Mouse (Mus musculus) kidney, postnatal 0 days (tissue): ENCODE results near the gene AI413582. TPM values are rescaled to one million over a fixed set of nuclear protein-coding genes. Genes with fewer than 3 reads are reported as not detected.
A peak's percentile ranks its signal among the peaks of the same experiment; 100 is the strongest.

ENCODE experiments used
- ATAC-seq: fragments of 200-750 bp; cut with Nextera tagmentation; replicated peaks from 2 replicates; pipeline ENCODE4 v1.8.0; 2017; ENCODE audit warnings: low read depth, moderate number of reproducible peaks, moderate TSS enrichment, moderate library complexity; ENCODE audit not compliant: low FRiP score
- DNase-seq: peaks from one replicate; pipeline ENCODE4 v3.0.0-alpha.2; 2016; ENCODE audit warnings: low spot score
- H3K27ac ChIP-seq: fragments of 300-500 bp; sonication (generic); 2 replicates; pipeline ENCODE4 v1.5.1; 2014; ENCODE audit warnings: mild to moderate bottlenecking
- H3K27me3 ChIP-seq: fragments of 300-500 bp; sonication (generic); 2 replicates; pipeline ENCODE4 v1.6.1; 2014; ENCODE audit warnings: low read length, mixed read lengths; ENCODE audit not compliant: insufficient read depth
- H3K36me3 ChIP-seq: fragments of 300-500 bp; sonication (generic); 2 replicates; pipeline ENCODE4 v1.6.1; 2014; ENCODE audit warnings: low read length, mixed read lengths; ENCODE audit not compliant: insufficient read depth
- H3K4me1 ChIP-seq: fragments of 300-500 bp; sonication (generic); replicated peaks from 2 replicates; pipeline ENCODE4 v1.6.1; 2014; ENCODE audit warnings: antibody characterized with exemption, low read length, mixed read lengths; ENCODE audit not compliant: insufficient read depth
- H3K4me2 ChIP-seq: fragments of 300-500 bp; sonication (generic); 2 replicates; pipeline ENCODE4 v1.6.1; 2014; ENCODE audit warnings: mild to moderate bottlenecking, low read length, moderate library complexity, mixed read lengths
- H3K4me3 ChIP-seq: fragments of 300-500 bp; sonication (generic); replicated peaks from 2 replicates; pipeline ENCODE4 v1.5.1; 2014; ENCODE audit warnings: low read depth, low read length
- H3K9ac ChIP-seq: fragments of 300-500 bp; sonication (generic); 2 replicates; pipeline ENCODE4 v1.6.1; 2014; ENCODE audit warnings: low read depth, low read length
- H3K9me3 ChIP-seq: fragments of 300-500 bp; sonication (generic); replicated peaks from 2 replicates; pipeline ENCODE4 v1.6.1; 2016; ENCODE audit warnings: low read length, inconsistent platforms, mixed read lengths
- CTCF ChIP-seq: IDR thresholded peaks from 2 replicates; pipeline ENCODE4 v1.5.1; 2016; ENCODE audit warnings: antibody characterized with exemption, low read depth, mild to moderate bottlenecking, moderate library complexity
- WGBS: fragments of 180-500 bp; shearing (Covaris S2); extraction: QIAGEN DNeasy Blood & Tissue Kit; methylation state at CpG from one replicate; pipeline ENCODE4 v1.1.7; 2014; 5-methylcytosine and 5-hydroxymethylcytosine counted together
- polyA plus RNA-seq: library from polyadenylated mRNA; unstranded; fragments of >200 nt; fragmentation: Nextera tagmentation; extraction: Ambion mirVana; gene quantifications from 2 replicates; pipeline ENCODE4 v1.2.1, GENCODE M21; 2015

The AI413582 gene
- polyA plus RNA-seq, 1 experiment from 2014 or later: 34.5 TPM

DNA sequence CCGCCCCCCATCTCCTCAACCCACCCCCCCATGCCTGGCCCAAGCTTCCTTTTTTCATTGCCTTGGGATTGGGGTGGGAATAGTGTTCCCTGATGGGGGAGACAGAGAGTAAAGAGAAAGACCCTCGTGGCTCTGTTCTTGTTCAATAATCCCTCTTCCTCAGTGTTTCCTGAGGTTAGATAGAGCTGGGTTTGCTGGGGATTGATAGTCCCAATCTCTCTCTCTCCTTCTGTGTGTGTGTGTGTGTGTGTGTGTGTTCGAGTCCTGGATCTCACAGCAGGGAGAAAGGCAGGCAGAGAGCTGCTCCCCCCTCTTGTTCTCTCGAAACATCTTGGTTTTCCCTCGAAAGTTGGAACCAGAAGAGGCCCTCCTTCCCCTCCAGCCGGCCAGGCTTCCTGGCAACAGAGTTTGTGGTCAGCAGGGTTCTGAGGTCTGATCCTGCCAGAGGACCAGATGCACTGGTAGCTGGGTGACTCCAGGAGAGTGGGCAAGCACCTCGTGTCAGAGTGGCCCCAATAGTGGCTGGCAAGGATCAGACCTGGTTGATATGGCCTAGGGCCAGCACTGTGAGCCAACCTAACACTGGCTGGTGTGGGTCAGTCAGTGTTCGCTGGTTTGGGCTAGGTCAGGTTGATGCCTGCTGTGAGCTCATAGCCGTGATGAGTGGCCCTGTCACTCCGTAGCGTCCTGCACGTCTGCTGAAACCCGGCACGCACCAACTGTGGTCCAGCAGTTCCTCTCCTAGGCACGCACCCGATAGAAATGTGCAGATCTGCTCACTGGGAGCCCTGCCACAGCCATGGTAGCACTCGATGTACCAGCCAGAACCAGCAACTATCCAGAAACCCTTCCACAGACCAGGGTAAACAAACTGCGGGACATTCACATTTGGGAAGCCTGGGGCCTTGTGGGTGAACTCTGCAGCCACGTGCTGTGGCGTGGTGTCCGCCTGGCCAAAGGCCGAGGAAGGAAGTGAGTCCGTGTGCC is 13.0 kb downstream of the AI413582 start:
- Histone ChIP-seq H3K4me3 (no peak overlapping the region), H3K27me3 (no peaks in the 10 kb centered on the region), H3K4me1 (peaks cover 16% of the 10 kb centered on the region), H3K9me3 (no peaks in the 10 kb centered on the region), H3K36me3 (no peaks in the 10 kb centered on the region), H3K27ac (no peak overlapping the region), H3K4me2 (no peak overlapping the region), H3K9ac (no peak overlapping the region)
- TF ChIP-seq CTCF: no peak
- ATAC-seq (no peak), DNase-seq (no peak)
- 76% methylated on average over 23 of the region's 23 CpGs for WGBS

DNA sequence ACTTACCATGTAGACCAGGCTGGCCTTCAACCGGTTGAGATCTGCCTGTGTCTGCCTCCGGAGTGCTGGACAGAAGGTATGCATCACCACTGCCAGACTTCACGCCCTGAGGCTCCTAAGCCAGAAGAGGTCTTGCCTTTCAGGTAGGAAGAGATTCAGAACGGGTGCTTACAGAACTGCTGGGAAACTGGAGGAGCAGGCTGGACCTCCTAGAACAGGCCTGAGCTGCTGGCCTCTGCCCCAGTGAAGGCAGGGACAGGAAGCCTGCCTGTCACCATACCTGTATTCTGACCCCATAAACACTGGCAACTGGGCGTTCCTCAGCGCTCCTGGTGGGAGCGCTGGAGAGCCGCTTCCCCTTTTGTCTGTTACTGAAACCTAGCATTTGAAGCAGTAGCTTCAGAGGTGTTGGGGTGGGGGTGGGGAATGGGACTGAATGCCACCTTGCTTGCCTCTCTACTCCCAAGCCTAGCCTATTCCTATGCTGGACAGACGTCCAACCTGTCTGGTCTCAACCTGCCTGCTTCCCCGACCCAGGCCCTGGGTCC is 14.1 kb downstream of the AI413582 start:
- Histone ChIP-seq H3K9me3 (no peaks in the 10 kb centered on the region), H3K4me3 (no peak overlapping the region), H3K4me1 (peaks cover 16% of the 10 kb centered on the region; the same call in 1 of the 2 replicates), H3K9ac (no peak overlapping the region), H3K36me3 (no peaks in the 10 kb centered on the region), H3K27me3 (no peaks in the 10 kb centered on the region), H3K27ac (no peak overlapping the region), H3K4me2 (no peak overlapping the region)
- DNase-seq (no peak), ATAC-seq (no peak)
- WGBS: 66% methylated on average over 10 of the region's 10 CpGs
- no peak for TF ChIP-seq CTCF

DNA sequence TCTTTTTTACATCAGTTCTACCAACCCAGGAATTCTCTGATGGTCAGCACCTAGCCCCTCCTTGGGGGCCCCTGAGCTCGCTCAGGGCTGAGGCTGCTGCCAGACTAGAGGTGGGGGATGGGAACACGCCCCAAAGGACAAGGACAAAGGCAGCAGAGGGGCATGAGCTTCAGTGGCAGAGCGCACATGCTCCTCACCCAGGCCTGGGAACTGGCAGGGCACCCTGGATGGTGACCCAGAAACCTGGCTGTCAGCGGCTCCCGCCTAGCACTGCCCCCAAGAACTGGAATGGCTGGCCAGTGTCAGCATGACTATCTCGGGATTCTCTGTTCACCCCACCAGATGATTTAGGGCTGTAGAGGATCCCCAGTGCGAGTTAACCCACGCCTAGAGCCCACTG is 16.3 kb downstream of the AI413582 start:
- DNase-seq (no peak), ATAC-seq (no peak)
- no peak for TF ChIP-seq CTCF
- H3K27me3 ChIP-seq: no peaks in the 10 kb centered on the region
- no peak overlapping the region for H3K4me3 ChIP-seq
- no peaks in the 10 kb centered on the region for H3K36me3 ChIP-seq
- H3K4me2 ChIP-seq: no peak overlapping the region
- WGBS: 53% methylated on average over 8 of the region's 8 CpGs
- no peak overlapping the region for H3K9ac ChIP-seq
- H3K27ac ChIP-seq: no peak overlapping the region
- 0 out of 2 replicates have a peak, but pooled peaks cover 5% of the 10 kb centered on the region for H3K4me1 ChIP-seq
- no peaks in the 10 kb centered on the region for H3K9me3 ChIP-seq

DNA sequence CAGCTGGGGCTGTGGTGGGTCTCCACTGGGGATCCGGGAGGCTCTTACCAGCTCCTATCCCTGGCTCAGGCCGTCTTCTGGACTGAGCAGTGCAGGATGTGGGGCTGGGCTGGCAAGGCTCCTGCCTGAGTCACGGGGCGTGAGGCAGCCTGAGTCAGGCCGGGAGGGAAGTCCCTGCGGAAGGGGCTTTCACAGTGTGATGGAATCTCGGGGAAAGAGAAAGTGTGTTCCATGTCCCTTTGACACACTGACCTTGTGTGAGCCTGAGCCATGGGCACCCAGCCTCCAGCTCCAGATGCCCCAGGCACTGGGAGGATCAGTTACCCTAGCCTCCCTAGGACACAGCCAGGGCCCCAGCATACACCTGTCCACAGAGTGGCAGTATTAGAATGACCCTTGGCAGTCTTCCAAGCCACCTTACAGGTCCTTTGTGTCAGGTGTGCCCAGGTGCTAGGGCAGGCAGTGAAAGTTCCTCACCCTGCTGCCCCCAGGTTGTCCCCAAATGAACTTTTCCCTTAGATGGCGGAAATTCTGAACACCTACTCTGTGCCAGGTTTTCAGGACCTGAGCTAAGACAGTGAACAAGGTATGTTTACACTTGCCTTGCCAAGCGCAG is 18.2 kb downstream of the AI413582 start:
- ATAC-seq (peak; percentile 30; the same call in 1 of the 2 replicates), DNase-seq (no peak)
- Histone ChIP-seq H3K9me3 (no peaks in the 10 kb centered on the region), H3K4me2 (no peak overlapping the region), H3K27me3 (no peaks in the 10 kb centered on the region), H3K36me3 (no peaks in the 10 kb centered on the region), H3K4me1 (0 out of 2 replicates have a peak, but pooled peaks cover 5% of the 10 kb centered on the region), H3K4me3 (no peak overlapping the region), H3K9ac (no peak overlapping the region), H3K27ac (no peak overlapping the region)
- TF ChIP-seq CTCF: no peak
- whole genome bisulfite sequencing: 54% methylated on average over 9 of the region's 9 CpGs

DNA sequence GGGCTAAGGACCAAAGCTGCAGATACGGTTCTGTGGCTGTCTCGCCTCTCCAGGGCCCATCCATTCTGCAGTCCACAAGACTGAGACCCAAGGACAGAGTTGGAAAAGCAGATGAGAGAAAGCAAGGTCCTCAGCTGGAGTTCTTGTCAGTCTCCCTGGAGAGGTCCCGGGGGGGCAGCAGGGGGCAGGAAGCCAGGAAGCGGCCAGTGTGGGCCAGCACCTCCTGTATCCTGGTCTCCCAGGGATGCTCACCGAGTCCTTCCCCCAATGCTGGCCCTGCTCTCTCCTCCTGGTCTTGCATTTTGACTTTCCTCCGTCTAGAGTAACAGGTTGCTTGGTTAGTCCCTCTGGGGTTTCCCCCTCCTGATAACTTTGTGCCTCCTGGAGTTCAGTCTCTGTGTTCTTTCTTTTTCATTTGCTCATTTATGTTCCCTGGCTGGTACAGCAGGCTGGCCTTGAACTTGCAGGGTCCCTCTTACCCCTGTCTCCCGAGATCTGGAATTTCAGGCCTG is 18.9 kb downstream of the AI413582 start:
- no peak for TF ChIP-seq CTCF
- H3K4me3 ChIP-seq: no peak overlapping the region
- 74% methylated on average over 7 of the region's 7 CpGs for WGBS
- H3K4me2 ChIP-seq: no peak overlapping the region
- no peak overlapping the region for H3K9ac ChIP-seq
- H3K9me3 ChIP-seq: no peaks in the 10 kb centered on the region
- H3K27me3 ChIP-seq: no peaks in the 10 kb centered on the region
- no peak overlapping the region for H3K27ac ChIP-seq
- ATAC-seq (no peak), DNase-seq (no peak)
- H3K4me1 ChIP-seq: 0 out of 2 replicates have a peak, but pooled peaks cover 5% of the 10 kb centered on the region
- H3K36me3 ChIP-seq: no peaks in the 10 kb centered on the region

DNA sequence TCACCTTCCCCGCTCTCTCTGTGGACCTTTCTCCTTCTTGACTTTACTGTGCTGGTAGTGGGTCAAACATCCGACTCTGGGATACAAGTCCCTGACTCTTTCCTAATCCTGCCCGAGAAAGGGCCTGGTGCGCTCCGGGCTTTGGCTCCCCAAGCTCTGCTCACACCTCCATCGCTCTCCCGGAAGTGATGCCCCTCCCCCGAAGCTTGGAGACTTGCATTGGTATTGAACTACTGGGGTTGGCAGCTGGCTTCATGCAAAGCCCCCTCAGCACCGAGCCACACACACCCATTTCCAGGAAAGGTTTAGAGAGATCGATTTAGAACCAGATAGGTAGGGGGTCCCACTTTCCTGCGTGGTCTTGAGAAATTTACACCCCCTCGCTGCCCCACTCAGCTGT is 19.6 kb downstream of the AI413582 start:
- H3K4me2 ChIP-seq: no peak overlapping the region
- TF ChIP-seq CTCF: no peak
- no peak overlapping the region for H3K27ac ChIP-seq
- no peak overlapping the region for H3K9ac ChIP-seq
- H3K4me3 ChIP-seq: no peak overlapping the region
- WGBS: 49% methylated on average over 12 of the region's 12 CpGs
- H3K36me3 ChIP-seq: no peaks in the 10 kb centered on the region
- no peaks in the 10 kb centered on the region for H3K9me3 ChIP-seq
- no peak for DNase-seq
- no peak for ATAC-seq
- H3K27me3 ChIP-seq: no peaks in the 10 kb centered on the region
- 0 out of 2 replicates have a peak, but pooled peaks cover 5% of the 10 kb centered on the region for H3K4me1 ChIP-seq
